Mouse (Mus musculus) lung, postnatal 4 days (tissue): ENCODE data around the gene Runx3.
"Not testable (repeated sequence)": the region's sequence is repeated elsewhere in the genome, so short reads cannot be mapped to it uniquely, and the experiment has no call there.

Source experiments
- DNase-seq, 2 experiments: peaks; one replicate each; pipeline ENCODE4 v3.0.0; 2021

Runx3 gene

GRCm38 (mm10) chr4:135175406-135176120, 55.1 kb downstream of the Runx3 start:
- peak; percentile 66 to 83 for DNase-seq

GRCm38 (mm10) chr4:135177568-135177967, 57.1 kb downstream of the Runx3 start:
- no peak for DNase-seq

- DNase-seq: peak in 1 of 2 experiments; percentile 69
Observed at GRCm38 (mm10) chr4:135179077-135179481, 58.6 kb downstream of the Runx3 start.

GRCm38 (mm10) chr4:135181819-135182218, 61.4 kb downstream of the Runx3 start:
- DNase-seq: no peak

GRCm38 (mm10) chr4:135184277-135184676, 63.8 kb downstream of the Runx3 start:
- not testable (repeated sequence) for DNase-seq

- DNase-seq: no peak
Observed at GRCm38 (mm10) chr4:135189452-135190008, 69.1 kb downstream of the Runx3 start.

GRCm38 (mm10) chr4:135190364-135190763, 69.9 kb downstream of the Runx3 start:
- DNase-seq: no peak

- no peak for DNase-seq
Observed at GRCm38 (mm10) chr4:135191185-135191584, 70.7 kb downstream of the Runx3 start.

GRCm38 (mm10) chr4:135191604-135192003, 71.2 kb downstream of the Runx3 start:
- no peak for DNase-seq

- no peak for DNase-seq
Observed at GRCm38 (mm10) chr4:135192841-135193240, 72.4 kb downstream of the Runx3 start.

GRCm38 (mm10) chr4:135197857-135198256, 77.4 kb downstream of the Runx3 start:
- no peak for DNase-seq

GRCm38 (mm10) chr4:135201771-135202170, 81.3 kb downstream of the Runx3 start:
- no peak for DNase-seq

- DNase-seq: peak; percentile 58 to 59
Observed at GRCm38 (mm10) chr4:135203279-135203678, 82.8 kb downstream of the Runx3 start.

- no peak for DNase-seq
Observed at GRCm38 (mm10) chr4:135203806-135204560, 83.5 kb downstream of the Runx3 start.

GRCm38 (mm10) chr4:135204666-135205065, 84.2 kb downstream of the Runx3 start:
- DNase-seq: no peak

- no peak for DNase-seq
Observed at GRCm38 (mm10) chr4:135205254-135205653, 84.8 kb downstream of the Runx3 start.

GRCm38 (mm10) chr4:135205711-135206600, 85.5 kb downstream of the Runx3 start:
- DNase-seq: peak; percentile 92 to 93

- DNase-seq: no peak
Observed at GRCm38 (mm10) chr4:135209846-135210245, 89.4 kb downstream of the Runx3 start.

- DNase-seq: peak; percentile 74 to 85
Observed at GRCm38 (mm10) chr4:135219652-135220051, 99.2 kb downstream of the Runx3 start.

- no peak for DNase-seq
Observed at GRCm38 (mm10) chr4:135220641-135221040, 100.2 kb downstream of the Runx3 start.

GRCm38 (mm10) chr4:135221632-135222407, 101.4 kb downstream of the Runx3 start:
- peak; percentile 36 to 57 for DNase-seq

- DNase-seq: no peak
Observed at GRCm38 (mm10) chr4:135223808-135224207, 103.4 kb downstream of the Runx3 start.
